Mouse (Mus musculus): Measurements from ENCODE around the gene Ddit4. TPM values are rescaled to one million over a fixed set of nuclear protein-coding genes. Genes with fewer than 3 reads are reported as not detected.

Gene Ddit4
- polyA plus RNA-seq, 1 experiment from 2014 or later, result 72.8 TPM

DNA sequence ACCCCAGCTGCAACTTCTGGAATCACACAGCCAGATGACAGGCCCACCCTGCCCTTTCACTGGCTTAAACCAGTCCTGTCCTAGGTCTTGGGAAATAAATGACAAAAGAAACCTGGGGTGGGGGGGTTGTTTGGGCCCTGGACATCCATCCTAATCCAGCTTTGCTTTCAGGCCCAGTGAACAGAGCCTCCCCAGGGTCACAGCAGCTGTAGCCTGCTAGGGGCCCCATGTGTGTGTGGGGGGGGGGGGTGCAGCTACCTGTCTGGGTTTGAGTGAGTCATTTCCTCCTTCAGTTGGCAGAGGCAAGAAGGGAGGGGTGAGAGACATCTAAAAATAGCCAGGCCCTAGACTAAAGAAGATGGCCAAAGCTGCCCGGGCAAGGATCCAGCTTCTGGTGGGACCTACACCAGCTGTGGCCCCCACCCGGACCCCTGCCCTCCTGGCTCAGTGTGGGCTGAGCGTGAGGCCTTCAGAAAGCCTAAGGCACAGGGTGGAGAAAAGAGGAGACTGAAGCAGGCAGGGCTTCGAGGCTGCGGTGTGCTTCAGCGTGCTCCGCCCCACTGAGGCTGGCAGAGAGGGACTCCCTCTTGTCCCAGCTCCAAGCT, 43.8 kb downstream of the Ddit4 start:
- H3K4me2 ChIP-seq, result no peak overlapping the region
- no peaks in the 10 kb centered on the region for H3K27me3 ChIP-seq
- H3K4me1 ChIP-seq (replicated peaks), result peaks cover 60% of the 10 kb centered on the region
- H3K9me3 ChIP-seq, result no peaks in the 10 kb centered on the region
- WGBS, result 45% methylated on average over 7 of the region's 7 CpGs
- H3K4me3 ChIP-seq, result no peak overlapping the region
- no peaks in the 10 kb centered on the region for H3K36me3 ChIP-seq
- H3K9ac ChIP-seq, result peak overlapping the region; percentile 27; the same call in 1 of the 2 replicates
- H3K27ac ChIP-seq (replicated peaks), result peak overlapping the region; percentile 43
- ATAC-seq (ENCODE audit: low read depth), result no peak; the same call in 1 of the 2 replicates

- H3K4me2 ChIP-seq, result no peak overlapping the region
- no peak for ATAC-seq (ENCODE audit: low read depth)
- H3K27me3 ChIP-seq, result no peaks in the 10 kb centered on the region
- H3K9ac ChIP-seq, result peak overlapping the region; percentile 27; the same call in 1 of the 2 replicates
- H3K4me3 ChIP-seq, result no peak overlapping the region
- 69% methylated on average over 3 of the region's 3 CpGs for WGBS
- H3K27ac ChIP-seq (replicated peaks), result peak overlapping the region; percentile 43; the same call in 1 of the 2 replicates
- H3K9me3 ChIP-seq, result no peaks in the 10 kb centered on the region
- no peaks in the 10 kb centered on the region for H3K36me3 ChIP-seq
- peaks cover 61% of the 10 kb centered on the region for H3K4me1 ChIP-seq (replicated peaks)
These were observed 44.5 kb downstream of the Ddit4 start for GRCm38 (mm10) chr10:59907080-59907609.

DNA sequence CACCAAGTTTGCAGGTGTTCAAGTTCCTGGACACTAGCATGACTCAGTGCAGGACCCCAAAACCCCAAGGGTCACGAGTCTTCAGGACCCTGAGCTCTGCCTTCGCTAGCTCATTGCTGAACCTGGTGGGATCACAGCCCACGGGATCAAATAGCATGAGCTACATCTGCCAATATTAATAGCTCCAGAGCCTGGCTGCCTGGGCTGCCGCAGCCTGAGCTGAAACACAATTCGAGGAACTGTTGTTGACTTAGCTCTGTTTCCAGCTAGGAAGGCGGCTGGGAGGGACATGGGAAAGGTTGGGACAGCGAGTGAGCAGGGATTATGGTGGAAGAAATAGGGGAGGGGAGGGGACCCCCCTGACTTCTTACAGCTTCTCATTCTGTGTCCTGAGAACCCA, 48.5 kb downstream of the Ddit4 start:
- Histone ChIP-seq H3K4me1 (replicated peaks) (peaks cover 69% of the 10 kb centered on the region), H3K9ac (peak overlapping the region; percentile 23; the same call in 1 of the 2 replicates), H3K4me3 (no peak overlapping the region), H3K36me3 (0 out of 2 replicates have a peak, but pooled peaks cover 3% of the 10 kb centered on the region), H3K9me3 (no peaks in the 10 kb centered on the region), H3K4me2 (no peak overlapping the region), H3K27me3 (no peaks in the 10 kb centered on the region), H3K27ac (replicated peaks) (peak overlapping the region; percentile 24; the same call in 1 of the 2 replicates)
- 66% methylated on average over 7 of the region's 7 CpGs for WGBS
- no peak for ATAC-seq (ENCODE audit: low read depth)

- WGBS, result 67% methylated on average over 8 of the region's 8 CpGs
- Histone ChIP-seq H3K9me3 (no peaks in the 10 kb centered on the region), H3K9ac (0 out of 2 replicates have a peak overlapping the region, but pooled peaks have one; percentile 22), H3K27ac (replicated peaks) (peak overlapping the region; percentile 24; the same call in 1 of the 2 replicates), H3K4me1 (replicated peaks) (peaks cover 69% of the 10 kb centered on the region), H3K27me3 (no peaks in the 10 kb centered on the region), H3K36me3 (0 out of 2 replicates have a peak, but pooled peaks cover 5% of the 10 kb centered on the region), H3K4me3 (no peak overlapping the region), H3K4me2 (no peak overlapping the region)
- no peak for ATAC-seq (ENCODE audit: low read depth)
These were observed 49.0 kb downstream of the Ddit4 start for GRCm38 (mm10) chr10:59902606-59902990.

GRCm38 (mm10) chr10:59901986-59902605, 49.5 kb downstream of the Ddit4 start:
- H3K9me3 ChIP-seq, result no peaks in the 10 kb centered on the region
- H3K4me3 ChIP-seq, result no peak overlapping the region
- peaks cover 69% of the 10 kb centered on the region for H3K4me1 ChIP-seq (replicated peaks)
- no peak for ATAC-seq (ENCODE audit: low read depth)
- no peaks in the 10 kb centered on the region for H3K27me3 ChIP-seq
- WGBS, result 68% methylated on average over 8 of the region's 8 CpGs
- 0 out of 2 replicates have a peak, but pooled peaks cover 5% of the 10 kb centered on the region for H3K36me3 ChIP-seq
- no peak overlapping the region for H3K4me2 ChIP-seq
- 0 out of 2 replicates have a peak overlapping the region, but pooled peaks have one; percentile 24 for H3K27ac ChIP-seq (replicated peaks)
- H3K9ac ChIP-seq, result no peak overlapping the region

DNA sequence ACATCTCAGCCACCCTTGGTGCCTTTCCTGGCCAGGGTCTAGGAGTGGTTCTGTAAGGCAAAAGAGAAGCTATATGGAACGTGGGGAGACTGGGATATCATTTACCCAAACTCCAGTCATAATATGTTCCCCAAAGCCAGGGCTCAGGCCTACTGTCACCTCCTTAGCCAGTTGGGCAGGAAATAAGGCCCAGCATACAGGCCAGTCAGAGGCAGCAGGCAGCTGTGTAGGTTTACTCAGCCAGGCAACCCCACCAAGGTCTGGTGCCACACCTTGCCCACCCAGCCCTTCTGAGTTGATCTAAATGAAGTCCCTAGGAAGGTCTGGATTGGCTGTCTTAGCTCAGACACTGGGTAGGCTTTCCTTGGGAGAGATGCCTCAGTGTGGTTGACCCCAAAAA, 50.2 kb downstream of the Ddit4 start:
- peaks cover 9% of the 10 kb centered on the region for H3K36me3 ChIP-seq
- H3K4me1 ChIP-seq (replicated peaks), result peaks cover 74% of the 10 kb centered on the region
- H3K9me3 ChIP-seq, result no peaks in the 10 kb centered on the region
- no peaks in the 10 kb centered on the region for H3K27me3 ChIP-seq
- H3K27ac ChIP-seq (replicated peaks), result no peak overlapping the region; the same call in 1 of the 2 replicates
- no peak overlapping the region for H3K9ac ChIP-seq
- ATAC-seq (ENCODE audit: low read depth), result no peak
- H3K4me2 ChIP-seq, result no peak overlapping the region
- WGBS, result 85% methylated on average over 1 of the region's 1 CpGs
- H3K4me3 ChIP-seq, result no peak overlapping the region

DNA sequence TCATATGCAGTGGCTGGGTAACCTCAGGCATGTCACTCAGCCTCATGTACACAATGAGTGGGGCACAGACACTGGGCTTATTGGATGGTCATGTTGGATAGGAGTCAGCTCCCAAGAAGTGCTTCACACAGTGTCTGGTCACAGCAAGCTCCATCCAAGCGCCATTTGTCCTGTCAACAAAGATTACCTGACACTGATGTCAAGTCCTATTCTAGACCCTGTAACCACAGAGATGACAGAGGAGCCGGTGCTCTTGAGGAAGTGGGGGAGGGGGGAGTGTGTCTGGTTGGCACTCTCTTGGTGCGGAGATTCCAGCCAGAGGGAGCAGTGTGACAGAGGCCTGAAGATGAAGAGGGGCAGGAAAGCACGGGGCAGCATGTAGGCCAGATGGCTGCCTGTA, 50.7 kb downstream of the Ddit4 start:
- no peaks in the 10 kb centered on the region for H3K9me3 ChIP-seq
- ATAC-seq (ENCODE audit: low read depth), result no peak
- H3K4me3 ChIP-seq, result no peak overlapping the region
- H3K4me1 ChIP-seq (replicated peaks), result peaks cover 79% of the 10 kb centered on the region
- H3K4me2 ChIP-seq, result no peak overlapping the region
- no peaks in the 10 kb centered on the region for H3K27me3 ChIP-seq
- H3K27ac ChIP-seq (replicated peaks), result peak overlapping the region; percentile 98
- WGBS, result 53% methylated on average over 4 of the region's 4 CpGs
- no peak overlapping the region for H3K9ac ChIP-seq
- H3K36me3 ChIP-seq, result peaks cover 14% of the 10 kb centered on the region

DNA sequence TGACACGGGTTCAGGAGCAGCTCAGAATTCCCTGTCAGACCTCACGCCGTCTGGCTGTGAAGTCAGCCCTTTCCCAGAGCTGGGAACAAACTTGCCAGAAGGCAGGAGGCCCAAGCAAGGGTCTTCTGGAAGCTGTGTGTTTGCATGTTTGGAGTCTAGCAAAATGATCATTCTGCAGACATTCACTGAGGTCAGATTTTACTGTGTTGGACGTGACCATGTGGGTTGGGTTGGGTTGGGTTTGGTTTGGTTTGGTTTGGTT, 51.5 kb downstream of the Ddit4 start:
- WGBS, result 30% methylated on average over 4 of the region's 4 CpGs
- ATAC-seq (ENCODE audit: low read depth), result no peak
- peaks cover 85% of the 10 kb centered on the region for H3K4me1 ChIP-seq (replicated peaks)

More for the DNA sequence above, 51.5 kb downstream of the Ddit4 start:
- Histone ChIP-seq H3K4me3 (no peak overlapping the region), H3K36me3 (peaks cover 23% of the 10 kb centered on the region), H3K9me3 (no peaks in the 10 kb centered on the region), H3K4me2 (peak overlapping the region; percentile 31), H3K9ac (peak overlapping the region; percentile 41; the same call in 1 of the 2 replicates), H3K27ac (replicated peaks) (peak overlapping the region; percentile 98), H3K27me3 (no peaks in the 10 kb centered on the region)

Other genes with a start within 250 kb of the Ddit4 start
- gene Micu1, start 249.4 kb downstream of the Ddit4 start, polyA plus RNA-seq (2015; fragmentation: Nextera tagmentation; extraction: Ambion mirVana), result 84.1 and 87.9 TPM in 2 replicates
- 20.4 and 21.2 TPM in 2 replicates for gene Dnajb12, start 72.3 kb downstream of the Ddit4 start, polyA plus RNA-seq (2015; fragmentation: Nextera tagmentation; extraction: Ambion mirVana)
- gene Ascc1, start 51.0 kb upstream of the Ddit4 start, polyA plus RNA-seq (2015; fragmentation: Nextera tagmentation; extraction: Ambion mirVana), result 41.7 and 44.5 TPM in 2 replicates
- 98.1 and 118 TPM in 2 replicates for gene Anapc16, start 51.3 kb upstream of the Ddit4 start, polyA plus RNA-seq (2015; fragmentation: Nextera tagmentation; extraction: Ambion mirVana)
- gene Spock2, start 154.4 kb upstream of the Ddit4 start, polyA plus RNA-seq (2015; fragmentation: Nextera tagmentation; extraction: Ambion mirVana), result 99.9 and 103 TPM in 2 replicates